Mouse (Mus musculus) midbrain, embryonic 16.5 days (tissue): ENCODE data around the gene Sowahc. TPM values are rescaled to one million over a fixed set of nuclear protein-coding genes. Genes with fewer than 3 reads are reported as not detected.

Experiments used
- ATAC-seq: fragments of 200-750 bp; cut with Nextera tagmentation; 2 replicates; pipeline ENCODE4 v1.8.0; 2017; ENCODE audit warnings: moderate TSS enrichment
- H3K27ac ChIP-seq: fragments of 300-500 bp; sonication (generic); 2 replicates; pipeline ENCODE4 v1.5.1; 2014; ENCODE audit warnings: mild to moderate bottlenecking, low read length, mixed read lengths
- H3K27me3 ChIP-seq: fragments of 300-500 bp; sonication (generic); 2 replicates; pipeline ENCODE4 v1.6.1; 2014; ENCODE audit warnings: low read depth, low read length, mixed read lengths; ENCODE audit not compliant: control insufficient read depth, insufficient read depth
- H3K36me3 ChIP-seq: fragments of 300-500 bp; sonication (generic); 2 replicates; pipeline ENCODE4 v1.6.1; 2014; ENCODE audit warnings: mild to moderate bottlenecking, low read length, moderate library complexity, mixed read lengths; ENCODE audit not compliant: control insufficient read depth, insufficient read depth
- H3K4me1 ChIP-seq: fragments of 300-500 bp; sonication (generic); 2 replicates; pipeline ENCODE4 v1.6.1; 2014; ENCODE audit warnings: mild to moderate bottlenecking, low read length, mixed read lengths; ENCODE audit not compliant: control insufficient read depth, insufficient read depth
- H3K4me2 ChIP-seq: fragments of 300-500 bp; sonication (generic); 2 replicates; pipeline ENCODE4 v1.6.1; 2014; ENCODE audit warnings: mild to moderate bottlenecking, low read length, mixed read lengths
- H3K4me3 ChIP-seq: fragments of 300-500 bp; sonication (generic); 2 replicates; pipeline ENCODE4 v1.5.1; 2014; ENCODE audit warnings: low read depth, mild to moderate bottlenecking, low read length, moderate library complexity, mixed read lengths
- H3K9ac ChIP-seq: fragments of 300-500 bp; sonication (generic); 2 replicates; pipeline ENCODE4 v1.6.1; 2014; ENCODE audit warnings: low read depth, low read length, mixed read lengths
- H3K9me3 ChIP-seq: fragments of 300-500 bp; sonication (generic); replicated peaks from 2 replicates; pipeline ENCODE4 v1.6.1; 2014; ENCODE audit warnings: mild to moderate bottlenecking, low read length, mixed read lengths; ENCODE audit not compliant: control insufficient read depth, poor library complexity, severe bottlenecking
- WGBS: fragments of 180-500 bp; shearing (Covaris S2); extraction: QIAGEN DNeasy Blood & Tissue Kit; methylation state at CpG from one replicate; pipeline ENCODE4 v1.1.7; 2014; 5-methylcytosine and 5-hydroxymethylcytosine counted together
- polyA plus RNA-seq: library from polyadenylated mRNA; unstranded; fragments of >200 nt; fragmentation: Nextera tagmentation; extraction: Ambion mirVana; gene quantifications from 2 replicates; pipeline ENCODE4 v1.2.1, GENCODE M21; 2015

The Sowahc gene
- polyA plus RNA-seq, 1 experiment from 2014 or later = 23.8 TPM

- H3K4me1 ChIP-seq = no peaks in the 10 kb centered on the region
- no peaks in the 10 kb centered on the region for H3K9me3 ChIP-seq
- H3K27ac ChIP-seq = no peak overlapping the region
- 58% methylated on average over 3 of the region's 3 CpGs for WGBS
- no peak overlapping the region for H3K9ac ChIP-seq
- H3K36me3 ChIP-seq = no peaks in the 10 kb centered on the region
- no peak overlapping the region for H3K4me2 ChIP-seq
- no peaks in the 10 kb centered on the region for H3K27me3 ChIP-seq
- ATAC-seq = no peak
- H3K4me3 ChIP-seq = no peak overlapping the region
These were observed 19.4 kb downstream of the Sowahc start for GRCm38 (mm10) chr10:59241141-59241541.

GRCm38 (mm10) chr10:59249531-59249930 is 27.8 kb downstream of the Sowahc start:
- ATAC-seq = no peak
- Histone ChIP-seq H3K4me3 (no peak overlapping the region), H3K4me1 (no peaks in the 10 kb centered on the region), H3K9ac (no peak overlapping the region), H3K4me2 (no peak overlapping the region), H3K27me3 (no peaks in the 10 kb centered on the region), H3K9me3 (0 out of 2 replicates have a peak, but pooled peaks cover 2% of the 10 kb centered on the region), H3K36me3 (no peaks in the 10 kb centered on the region), H3K27ac (no peak overlapping the region)
- WGBS = 83% methylated on average over 3 of the region's 3 CpGs

- Histone ChIP-seq H3K4me1 (no peaks in the 10 kb centered on the region), H3K4me3 (no peak overlapping the region), H3K4me2 (no peak overlapping the region), H3K27ac (no peak overlapping the region), H3K36me3 (no peaks in the 10 kb centered on the region), H3K9ac (no peak overlapping the region), H3K27me3 (no peaks in the 10 kb centered on the region), H3K9me3 (0 out of 2 replicates have a peak, but pooled peaks cover 2% of the 10 kb centered on the region)
- WGBS = 93% methylated on average over 2 of the region's 2 CpGs
- no peak for ATAC-seq
These were observed 28.9 kb downstream of the Sowahc start for GRCm38 (mm10) chr10:59250679-59251078.

GRCm38 (mm10) chr10:59251980-59252379 is 30.2 kb downstream of the Sowahc start:
- H3K9ac ChIP-seq = no peak overlapping the region
- H3K27ac ChIP-seq = no peak overlapping the region
- H3K4me3 ChIP-seq = no peak overlapping the region
- ATAC-seq = no peak
- H3K36me3 ChIP-seq = no peaks in the 10 kb centered on the region
- WGBS = 86% methylated on average over 2 of the region's 2 CpGs
- no peaks in the 10 kb centered on the region for H3K27me3 ChIP-seq
- 0 out of 2 replicates have a peak, but pooled peaks cover 2% of the 10 kb centered on the region for H3K9me3 ChIP-seq
- no peak overlapping the region for H3K4me2 ChIP-seq
- no peaks in the 10 kb centered on the region for H3K4me1 ChIP-seq

- Histone ChIP-seq H3K27me3 (no peaks in the 10 kb centered on the region), H3K36me3 (no peaks in the 10 kb centered on the region), H3K9me3 (0 out of 2 replicates have a peak, but pooled peaks cover 2% of the 10 kb centered on the region), H3K4me1 (no peaks in the 10 kb centered on the region), H3K4me2 (no peak overlapping the region), H3K27ac (no peak overlapping the region), H3K4me3 (no peak overlapping the region), H3K9ac (no peak overlapping the region)
- ATAC-seq = no peak
- 79% methylated on average over 8 of the region's 8 CpGs for WGBS
These were observed 30.6 kb downstream of the Sowahc start for GRCm38 (mm10) chr10:59252396-59252795.

GRCm38 (mm10) chr10:59253541-59254079 is 31.9 kb downstream of the Sowahc start:
- Histone ChIP-seq H3K27me3 (no peaks in the 10 kb centered on the region), H3K4me2 (no peak overlapping the region), H3K36me3 (no peaks in the 10 kb centered on the region), H3K27ac (no peak overlapping the region), H3K4me1 (no peaks in the 10 kb centered on the region), H3K9me3 (0 out of 2 replicates have a peak, but pooled peaks cover 2% of the 10 kb centered on the region), H3K9ac (no peak overlapping the region), H3K4me3 (no peak overlapping the region)
- 73% methylated on average over 8 of the region's 8 CpGs for WGBS
- ATAC-seq = no peak

GRCm38 (mm10) chr10:59256533-59256932 is 34.8 kb downstream of the Sowahc start:
- Histone ChIP-seq H3K9ac (no peak overlapping the region), H3K36me3 (no peaks in the 10 kb centered on the region), H3K4me2 (no peak overlapping the region), H3K27me3 (no peaks in the 10 kb centered on the region), H3K27ac (no peak overlapping the region), H3K9me3 (no peaks in the 10 kb centered on the region), H3K4me3 (no peak overlapping the region), H3K4me1 (no peaks in the 10 kb centered on the region)
- no peak for ATAC-seq
- 92% methylated on average over 2 of the region's 2 CpGs for WGBS

- Histone ChIP-seq H3K4me1 (no peaks in the 10 kb centered on the region; the same call in 1 of the 2 replicates), H3K27ac (no peak overlapping the region), H3K9me3 (no peaks in the 10 kb centered on the region), H3K4me2 (no peak overlapping the region), H3K4me3 (no peak overlapping the region), H3K9ac (no peak overlapping the region), H3K27me3 (no peaks in the 10 kb centered on the region), H3K36me3 (no peaks in the 10 kb centered on the region)
- 83% methylated on average over 6 of the region's 6 CpGs for WGBS
- ATAC-seq = no peak
These were observed 37.8 kb downstream of the Sowahc start for GRCm38 (mm10) chr10:59259572-59259971.

- Histone ChIP-seq H3K9me3 (no peaks in the 10 kb centered on the region), H3K36me3 (no peaks in the 10 kb centered on the region), H3K27me3 (no peaks in the 10 kb centered on the region), H3K4me3 (no peak overlapping the region), H3K27ac (no peak overlapping the region), H3K9ac (no peak overlapping the region), H3K4me1 (no peaks in the 10 kb centered on the region; the same call in 1 of the 2 replicates), H3K4me2 (no peak overlapping the region)
- 59% methylated on average over 3 of the region's 3 CpGs for WGBS
- no peak for ATAC-seq
These were observed 39.9 kb downstream of the Sowahc start for GRCm38 (mm10) chr10:59261603-59262002.
